Comparison of ENCODE assay signal across 9 mouse cellular contexts in the genomic region with DNA sequence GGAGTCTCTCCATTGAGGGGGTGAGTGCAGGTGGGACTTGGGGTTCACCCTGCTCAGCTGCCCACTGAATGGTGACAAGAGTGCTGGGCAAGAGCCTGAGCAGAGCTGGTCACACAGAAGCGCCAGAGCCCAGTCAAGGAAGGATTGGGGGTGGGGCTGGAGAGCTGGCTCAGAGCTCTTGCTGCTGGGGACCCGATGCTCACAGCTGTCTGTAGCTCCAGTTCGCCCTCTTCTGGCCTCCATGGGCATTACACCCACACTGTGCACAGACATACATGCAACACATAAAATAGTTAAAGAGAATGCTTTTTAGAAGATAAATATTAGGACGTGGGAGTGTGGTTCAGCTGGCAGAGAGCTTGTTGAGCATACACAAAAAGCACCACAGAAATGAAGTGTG. TPM values are rescaled to one million over a fixed set of nuclear protein-coding genes. Genes with fewer than 3 reads are reported as not detected.
DNase-seq lines count a peak whose midpoint lies in the region; ATAC-seq and TF ChIP-seq lines count a peak whose summit lies in the region.
"Had no signal": no experiment of that assay in that cellular context is flagged by ENCODE, and none has a peak within 500 bp of the region (broad histone marks: within the 10 kb centered on the region; RNA-seq: fewer than 3 reads in every experiment).

No protein-coding gene starts in this region.

- H3K9me3 ChIP-seq in G1E (replicated peaks) = peaks cover 4% of the 10 kb centered on the region

- no peak overlapping the region for H3K27ac ChIP-seq in layer of hippocampus, adult 2 months
- H3K27ac ChIP-seq: liver, embryonic 15.5 days had no signal

- TF ChIP-seq CTCF in layer of hippocampus, adult 2 months (conservative IDR thresholded peaks at IDR 0.05) = peak; percentile 57
- TF ChIP-seq CTCF in G1E (IDR thresholded peaks at IDR 0.05; ENCODE audit: low read depth, low read length) = peak; percentile 52

- H3K36me3 ChIP-seq in G1E (replicated peaks) = no peaks in the 10 kb centered on the region
- H3K36me3 ChIP-seq: liver, embryonic 15.5 days had no signal

- peaks cover 8% of the 10 kb centered on the region; the same call in 1 of the 2 replicates for H3K27me3 ChIP-seq in G1E (ENCODE audit: insufficient read depth, low read length)

- ATAC-seq in G1E (ENCODE audit: extremely low read depth, insufficient number of reproducible peaks, low FRiP score, poor library complexity, severe bottlenecking) = no peak
- ATAC-seq in inflammation-experienced regulatory T-cells, adult 6 months = no peak
- no peak for ATAC-seq in megakaryocyte-erythroid progenitor cell, adult 5-6 weeks (replicated peaks; ENCODE audit: low FRiP score, low TSS enrichment, poor library complexity, severe bottlenecking)

- DNase-seq in layer of hippocampus, adult 2 months (ENCODE audit: low spot score in 2 of 2) = no peak
- no peak for DNase-seq in layer of hippocampus, adult 9-10 months (ENCODE audit: low spot score)
- DNase-seq in G1E (ENCODE audit: low spot score) = no peak
- peak; percentile 23 for DNase-seq in embryo, embryonic 10.5 days (ENCODE audit: low spot score)
- DNase-seq in spleen, adult 12 weeks (ENCODE audit: low spot score) = peak; percentile 33
- DNase-seq in right cerebral cortex, adult 18-20 months = no peak

- no peak overlapping the region for H3K4me3 ChIP-seq in layer of hippocampus, adult 2 months
- H3K4me3 ChIP-seq in G1E (ENCODE audit: low read depth, low read length) = no peak overlapping the region
- H3K4me3 ChIP-seq: liver, embryonic 15.5 days had no signal

- peaks cover 3% of the 10 kb centered on the region; the same call in 1 of the 2 replicates for H3K4me1 ChIP-seq in G1E (ENCODE audit: insufficient read depth, low read depth, low read length)

RNA-seq across cellular contexts. Expression of gene Myom3, which starts 43.8 kb away (rescaled TPM):
- under 1 TPM; 0.56 to 0.76 TPM for total RNA-seq in layer of hippocampus, adult 2 months (2021)
- not detected in 2 replicates for total RNA-seq in G1E (2014; fragmentation: Nextera tagmentation)
- 0.06 and 0.11 TPM in 2 replicates for total RNA-seq in G1E (2017)
- polyA plus RNA-seq in G1E (2012) = not detected in 2 replicates
- polyA plus RNA-seq in inflammation-experienced regulatory T-cells, adult 6 months (2017; shearing (Covaris generic)) = not detected
- not detected in 2 replicates for total RNA-seq in megakaryocyte-erythroid progenitor cell, adult 5-6 weeks (2014; fragmentation: Nextera tagmentation)
- not detected in 2 replicates for total RNA-seq in megakaryocyte-erythroid progenitor cell, adult 5-6 weeks (2017)

RNA-seq across cellular contexts. Expression of gene Srsf10, which starts 52.2 kb away (rescaled TPM):
- total RNA-seq in layer of hippocampus, adult 2 months (2021) = 10 to 100 TPM; 82.6 to 94.2 TPM
- total RNA-seq in G1E (2014; fragmentation: Nextera tagmentation) = 355 and 418 TPM in 2 replicates
- total RNA-seq in G1E (2017) = 223 and 241 TPM in 2 replicates
- polyA plus RNA-seq in G1E (2012) = 299 and 339 TPM in 2 replicates
- polyA plus RNA-seq in inflammation-experienced regulatory T-cells, adult 6 months (2017; shearing (Covaris generic)) = 100 to 1,000 TPM; 184 to 209 (median 207) TPM
- total RNA-seq in megakaryocyte-erythroid progenitor cell, adult 5-6 weeks (2014; fragmentation: Nextera tagmentation) = 272 and 280 TPM in 2 replicates
- total RNA-seq in megakaryocyte-erythroid progenitor cell, adult 5-6 weeks (2017) = 322 and 402 TPM in 2 replicates

Comparison
In these comparisons a context has a peak if more than half of its experiments do, and no peak if none do; other contexts are left out.
1. DNase-seq: peak in embryo, embryonic 10.5 days (single experiment) and spleen, adult 12 weeks (single experiment); none in layer of hippocampus, adult 2 months (0 of 2), layer of hippocampus, adult 9-10 months (single experiment), G1E (single experiment) and right cerebral cortex, adult 18-20 months (single experiment).